Mouse (Mus musculus) layer of hippocampus, adult 18-20 months (tissue): ENCODE measurements around the gene Insm2. TPM values are rescaled to one million over a fixed set of nuclear protein-coding genes. Genes with fewer than 3 reads are reported as not detected.

Experiments used
- DNase-seq, 2 experiments: peaks; one replicate each; pipeline ENCODE4 v3.0.0; 2022; ENCODE audit warnings: low spot score in 2 of 2
- total RNA-seq, 2 experiments: library from RNA; stranded (reverse); gene quantifications; 2 replicates each; pipeline ENCODE4 v1.2.3; 2021

Insm2 gene
- total RNA-seq, 2 experiments from 2014 or later = 0.20 TPM; not detected in 1

DNA sequence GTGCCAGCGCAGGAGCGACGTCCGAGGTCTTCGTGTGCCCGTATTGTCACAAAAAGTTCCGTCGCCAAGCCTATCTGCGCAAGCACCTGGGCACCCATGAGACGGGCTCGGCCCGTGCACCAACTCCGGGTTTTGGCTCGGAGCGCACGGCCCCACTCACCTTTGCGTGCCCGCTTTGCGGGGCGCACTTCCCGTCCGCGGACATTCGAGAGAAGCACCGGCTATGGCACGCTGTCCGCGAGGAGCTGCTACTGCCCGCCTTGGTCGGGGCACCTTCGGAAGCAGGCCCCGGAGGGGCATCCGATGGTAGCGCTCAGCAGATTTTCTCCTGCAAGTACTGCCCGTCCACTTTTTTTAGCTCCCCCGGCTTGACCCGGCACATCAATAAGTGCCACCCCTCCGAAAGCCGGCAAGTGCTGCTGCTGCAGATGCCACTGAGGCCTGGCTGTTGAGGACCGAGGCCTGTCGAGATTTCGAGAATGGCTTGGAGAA, 1.3 kb downstream of the Insm2 start:
- DNase-seq = no peak

DNA sequence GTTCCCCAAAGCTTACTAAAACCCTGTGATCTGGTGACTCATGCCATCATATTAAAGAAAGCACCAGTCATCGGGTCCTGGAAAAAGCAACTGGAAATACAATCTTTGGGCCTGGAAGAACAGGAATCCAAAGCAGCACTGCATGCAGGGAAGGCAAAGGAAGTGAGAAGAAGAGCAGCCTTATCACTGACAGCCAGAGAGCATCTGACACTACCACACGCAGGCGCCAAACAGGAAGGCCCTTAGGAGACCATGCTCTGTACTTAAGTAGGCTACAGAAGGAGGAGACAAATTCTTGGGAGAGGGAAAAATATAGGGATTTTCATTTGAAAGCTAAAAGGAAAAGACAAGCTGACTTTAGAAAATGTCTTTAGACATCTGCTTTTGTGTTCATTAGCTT, 5.2 kb downstream of the Insm2 start:
- DNase-seq = no peak

DNA sequence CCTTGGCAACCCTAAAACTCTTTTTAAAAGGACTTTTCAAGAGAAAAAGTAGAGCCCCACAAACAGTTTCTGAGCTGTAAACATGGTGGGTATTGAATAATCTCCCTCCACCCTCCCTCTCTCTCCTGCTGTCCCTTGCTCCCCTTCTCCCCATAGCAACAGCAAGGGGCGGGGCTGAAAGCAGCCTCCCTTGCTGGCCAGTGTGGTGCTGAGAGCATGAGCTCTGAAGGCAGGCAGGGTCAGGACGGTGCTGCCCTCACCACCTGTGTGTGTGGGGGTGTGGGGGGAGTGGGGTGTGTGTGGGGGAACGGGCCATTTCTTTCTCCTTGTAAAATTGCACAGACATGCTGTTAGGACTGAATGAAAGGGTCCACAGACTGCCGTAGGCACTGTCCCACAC, 8.7 kb downstream of the Insm2 start:
- DNase-seq = no peak

DNA sequence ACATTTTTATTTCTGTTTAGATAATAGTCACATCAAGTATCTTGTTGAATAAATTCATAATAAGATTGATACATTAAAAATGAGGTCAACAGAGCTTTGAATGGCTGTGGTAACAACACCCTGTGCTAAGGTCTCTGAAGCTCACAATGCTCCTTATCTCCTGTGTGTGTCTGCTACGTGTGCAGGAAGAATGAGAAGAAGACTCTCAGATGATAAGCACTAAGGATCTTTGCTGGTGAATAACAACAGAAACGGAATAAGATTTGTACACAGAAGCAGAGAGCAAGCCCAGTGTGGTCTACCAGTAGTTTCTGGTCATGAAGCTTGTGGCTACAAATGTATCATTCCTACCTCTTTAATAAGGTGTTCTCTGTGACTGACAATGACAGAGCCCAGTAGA, 11.6 kb downstream of the Insm2 start:
- no peak for DNase-seq

DNA sequence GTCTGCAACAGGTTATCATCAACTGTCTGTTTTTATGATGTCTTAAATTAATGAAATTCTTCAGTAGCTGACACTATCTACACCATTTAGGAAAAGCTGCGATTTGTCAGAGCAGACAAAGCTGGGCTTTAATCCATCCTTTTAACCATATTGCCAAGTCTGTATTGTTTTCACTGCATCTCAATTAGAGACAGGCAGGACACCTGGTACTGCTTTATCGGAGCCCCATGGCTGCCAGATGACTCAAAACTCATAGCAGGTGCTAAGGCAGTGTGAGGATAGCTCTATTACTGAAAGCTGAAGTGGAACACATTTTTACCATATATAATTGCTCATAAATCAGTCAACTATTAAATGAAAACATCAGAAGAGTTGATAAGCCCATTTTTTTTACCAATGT, 21.1 kb downstream of the Insm2 start:
- DNase-seq = peak; percentile 16 to 50

DNA sequence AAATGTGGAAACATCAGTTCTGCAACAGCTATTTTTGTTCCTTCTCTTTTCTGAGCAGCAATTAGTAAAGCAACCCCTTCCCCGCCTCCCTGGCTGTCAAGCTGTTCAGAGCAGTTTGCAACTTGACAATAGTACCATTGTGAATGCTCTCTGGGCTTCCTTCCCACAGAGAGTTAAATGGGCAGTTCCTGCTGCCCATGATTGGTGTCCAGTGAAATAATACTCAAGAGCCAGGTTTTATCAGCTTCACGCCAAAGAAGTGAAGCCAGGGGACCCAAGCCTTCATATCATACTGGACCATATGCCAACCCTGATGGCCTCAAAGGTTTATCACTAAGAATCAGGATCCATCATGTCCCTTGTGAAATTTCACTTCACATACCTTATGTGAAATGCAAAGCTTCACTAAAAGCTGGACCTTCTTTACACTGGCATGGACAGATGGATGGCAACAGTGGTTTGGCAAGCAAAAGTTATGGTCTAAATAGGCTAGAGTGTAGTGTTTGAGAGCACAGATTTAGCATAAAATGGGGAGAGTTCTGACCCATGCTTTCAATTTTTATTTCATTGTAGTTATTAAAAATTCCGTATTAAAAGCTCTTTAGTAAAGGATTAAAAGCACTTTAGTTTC, 23.5 kb downstream of the Insm2 start:
- DNase-seq = peak; percentile 44 to 56

DNA sequence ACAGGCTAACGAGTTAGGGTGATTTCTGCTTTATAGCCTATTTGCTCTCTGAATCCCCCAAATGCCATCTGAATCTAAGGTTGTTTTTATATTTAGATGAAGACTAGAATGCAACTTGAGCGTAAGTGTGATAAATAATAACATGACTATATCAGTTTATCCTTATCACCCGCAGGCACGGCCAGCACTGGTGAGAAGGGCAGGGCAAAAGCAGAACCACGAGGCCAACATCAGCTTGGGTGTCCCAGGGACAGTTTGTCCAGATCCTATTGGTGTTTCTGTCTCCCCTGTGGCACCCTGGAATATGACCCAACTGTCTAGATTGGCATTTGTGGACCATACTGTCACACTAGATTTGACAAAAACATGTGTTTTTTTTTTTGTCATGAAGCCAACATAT, 24.0 kb downstream of the Insm2 start:
- no peak for DNase-seq

DNA sequence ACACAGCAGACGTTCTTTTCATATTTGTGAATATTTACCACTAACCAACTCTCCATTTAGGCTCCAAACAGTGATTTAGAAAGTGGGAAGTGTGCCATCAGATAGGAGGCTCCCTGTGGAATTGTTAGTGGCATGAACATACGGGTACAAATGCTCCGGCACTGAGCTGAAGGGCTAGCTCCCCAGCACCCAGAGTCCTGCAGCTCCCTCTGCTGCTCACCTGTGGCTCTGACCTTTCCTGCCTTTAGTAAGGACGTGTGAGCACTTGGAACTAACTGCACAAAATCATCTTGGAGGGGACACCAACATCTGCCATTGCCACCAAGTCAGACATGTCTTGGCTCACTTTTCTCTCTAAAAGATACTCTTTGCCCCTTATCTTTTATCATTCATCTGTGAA, 27.5 kb downstream of the Insm2 start:
- DNase-seq = no peak

DNA sequence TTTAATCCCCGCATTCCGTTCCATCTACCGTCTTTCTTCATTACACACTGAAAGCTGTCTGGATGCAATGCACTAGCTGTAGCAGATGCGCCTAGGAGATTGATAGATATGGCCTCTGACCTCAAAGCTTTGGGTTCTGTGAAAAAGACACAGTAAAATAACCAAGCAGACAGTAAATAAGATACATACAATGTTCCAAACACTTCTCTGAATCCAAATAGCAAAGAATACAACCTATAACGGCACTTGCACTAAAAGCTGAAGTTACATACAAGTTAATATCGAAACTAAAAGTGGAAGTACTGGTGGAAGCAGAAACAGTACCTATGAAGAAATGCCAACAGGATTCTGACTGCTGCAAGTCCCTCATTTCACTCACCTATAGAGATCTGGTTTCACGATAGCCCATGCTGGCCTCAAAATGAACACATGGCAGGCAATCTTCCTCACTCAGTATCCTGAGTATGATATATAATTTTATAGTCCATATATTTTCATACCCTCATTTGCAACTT, 48.8 kb downstream of the Insm2 start:
- DNase-seq = no peak

Other genes starting within 250 kb of the Insm2 start
- gene Psma6, start 215.2 kb upstream of the Insm2 start, total RNA-seq = 100 to 1,000 TPM; 140 to 142 TPM
- 10 to 100 TPM; 33.8 to 54.4 TPM for gene Nfkbia, start 106.8 kb upstream of the Insm2 start, total RNA-seq
- under 1 TPM in 1 of 2 experiments, not detected in 1; 0.20 TPM for gene Aldoart2, start 34.2 kb upstream of the Insm2 start, total RNA-seq
- gene Ralgapa1, start 221.7 kb downstream of the Insm2 start, total RNA-seq = 100 to 1,000 TPM; 117 to 126 TPM
- 10 to 100 TPM; 73.2 to 75.4 TPM for gene Brms1l, start 236.9 kb downstream of the Insm2 start, total RNA-seq